Mouse (Mus musculus) liver, embryonic 12.5 days (tissue): ENCODE data around the gene Iqschfp. TPM values are rescaled to one million over a fixed set of nuclear protein-coding genes. Genes with fewer than 3 reads are reported as not detected.

Experiments
- ATAC-seq: fragments of 200-750 bp; cut with Nextera tagmentation; 2 replicates; pipeline ENCODE4 v1.8.0; 2017; ENCODE audit warnings: moderate number of reproducible peaks, mild to moderate bottlenecking, moderate library complexity
- H3K27ac ChIP-seq: fragments of 300-500 bp; sonication (generic); 2 replicates; pipeline ENCODE4 v1.5.1; 2016; ENCODE audit warnings: mild to moderate bottlenecking
- H3K27me3 ChIP-seq: fragments of 300-500 bp; sonication (generic); replicated peaks from 2 replicates; pipeline ENCODE4 v1.6.1; 2016; ENCODE audit warnings: mild to moderate bottlenecking, moderate library complexity
- H3K36me3 ChIP-seq: fragments of 300-500 bp; sonication (generic); 2 replicates; pipeline ENCODE4 v1.6.1; 2016; ENCODE audit warnings: mild to moderate bottlenecking, moderate library complexity
- H3K4me1 ChIP-seq: fragments of 300-500 bp; sonication (generic); 2 replicates; pipeline ENCODE4 v1.6.1; 2016
- H3K4me2 ChIP-seq: fragments of 300-500 bp; sonication (generic); 2 replicates; pipeline ENCODE4 v1.6.1; 2016; ENCODE audit warnings: mild to moderate bottlenecking, moderate library complexity
- H3K4me3 ChIP-seq: fragments of 300-500 bp; sonication (generic); 2 replicates; pipeline ENCODE4 v1.5.1; 2016; ENCODE audit warnings: mild to moderate bottlenecking, moderate library complexity
- H3K9ac ChIP-seq: fragments of 300-500 bp; sonication (generic); 2 replicates; pipeline ENCODE4 v1.6.1; 2016; ENCODE audit warnings: mild to moderate bottlenecking, moderate library complexity
- H3K9me3 ChIP-seq: fragments of 300-500 bp; sonication (generic); replicated peaks from 2 replicates; pipeline ENCODE4 v1.6.1; 2016; ENCODE audit warnings: mild to moderate bottlenecking, moderate library complexity
- WGBS: fragments of 180-500 bp; shearing (Covaris S2); methylation state at CpG from one replicate; pipeline ENCODE4 v1.1.7; 2016; ENCODE audit not compliant: insufficient replicate concordance; 5-methylcytosine and 5-hydroxymethylcytosine counted together
- polyA plus RNA-seq: library from polyadenylated mRNA; unstranded; fragments of >200 nt; fragmentation: Nextera tagmentation; extraction: Ambion mirVana; gene quantifications from 2 replicates; pipeline ENCODE4 v1.2.1, GENCODE M21; 2016

The Iqschfp gene
- polyA plus RNA-seq, 1 experiment from 2014 or later, result not detected

- no peaks in the 10 kb centered on the region for H3K27me3 ChIP-seq
- H3K4me3 ChIP-seq, result no peak overlapping the region
- H3K27ac ChIP-seq, result no peak overlapping the region
- H3K9me3 ChIP-seq, result no peaks in the 10 kb centered on the region
- H3K9ac ChIP-seq, result no peak overlapping the region
- no peaks in the 10 kb centered on the region for H3K4me1 ChIP-seq
- no peak overlapping the region for H3K4me2 ChIP-seq
- ATAC-seq, result no peak
- H3K36me3 ChIP-seq, result no peaks in the 10 kb centered on the region
- WGBS, result 34% methylated on average over 3 of the region's 3 CpGs
Measured at GRCm38 (mm10) chr3:67960133-67960532, 68.1 kb downstream of the Iqschfp start.

DNA sequence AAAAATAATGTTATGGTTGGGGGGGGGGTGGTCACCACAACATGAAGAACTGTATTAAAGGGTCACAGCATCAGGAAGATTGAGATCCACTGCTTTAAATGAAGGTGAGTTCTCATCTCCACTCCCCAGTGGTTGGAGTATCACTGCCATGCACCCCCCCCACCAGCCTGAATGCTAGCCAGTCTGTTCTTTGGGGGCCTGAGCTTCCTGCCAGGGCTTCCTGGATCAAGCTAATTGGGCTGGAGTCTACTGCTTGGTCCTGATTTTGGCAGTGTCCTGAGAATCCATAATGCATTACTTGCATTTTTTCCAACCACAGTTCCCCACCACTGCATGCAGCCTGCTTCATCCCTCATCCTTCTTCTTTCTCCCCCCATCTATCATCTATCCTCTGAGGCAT lies 68.7 kb downstream of the Iqschfp start:
- Histone ChIP-seq H3K9ac (no peak overlapping the region), H3K4me3 (no peak overlapping the region), H3K27me3 (no peaks in the 10 kb centered on the region), H3K4me2 (no peak overlapping the region), H3K36me3 (no peaks in the 10 kb centered on the region), H3K27ac (no peak overlapping the region), H3K9me3 (no peaks in the 10 kb centered on the region), H3K4me1 (no peaks in the 10 kb centered on the region)
- no peak for ATAC-seq

DNA sequence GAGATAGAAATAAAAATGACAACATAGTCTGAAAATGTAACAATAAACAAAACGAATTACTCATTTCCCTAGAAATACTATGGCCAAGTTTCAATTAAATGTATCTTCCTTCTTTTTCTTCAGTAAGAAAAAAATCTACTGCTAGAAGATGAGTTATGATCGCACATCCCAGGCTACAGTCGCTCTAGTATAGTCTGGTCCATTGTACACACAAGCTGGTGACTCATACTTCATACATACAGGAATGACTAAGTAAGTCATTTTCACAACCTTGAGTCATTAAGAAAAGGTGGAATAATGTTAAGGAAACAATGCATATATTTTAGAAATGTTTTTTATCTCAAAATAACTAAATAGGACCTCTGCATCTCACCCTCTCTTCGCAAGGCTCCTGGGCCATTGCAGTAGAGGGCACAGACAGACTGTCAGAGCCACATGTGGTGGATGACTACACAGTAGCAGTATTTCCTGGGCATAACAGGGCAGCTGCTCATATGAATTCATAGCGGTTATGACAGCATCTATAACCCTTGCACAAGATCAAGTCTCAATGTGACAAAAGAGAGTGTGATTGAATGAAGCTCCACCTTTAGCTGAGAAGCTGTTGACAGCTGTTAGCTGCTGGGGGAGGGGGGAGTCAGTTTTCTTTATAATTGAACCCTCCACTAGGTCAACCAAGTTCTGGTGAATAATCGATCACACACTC lies 70.1 kb downstream of the Iqschfp start:
- 66% methylated on average over 6 of the region's 6 CpGs for WGBS

GRCm38 (mm10) chr3:67974340-67974998 lies 82.4 kb downstream of the Iqschfp start:
- Histone ChIP-seq H3K4me1 (no peaks in the 10 kb centered on the region), H3K27me3 (no peaks in the 10 kb centered on the region), H3K9ac (no peak overlapping the region), H3K9me3 (no peaks in the 10 kb centered on the region), H3K4me3 (no peak overlapping the region), H3K27ac (no peak overlapping the region), H3K36me3 (no peaks in the 10 kb centered on the region), H3K4me2 (no peak overlapping the region)
- WGBS, result 62% methylated on average over 2 of the region's 2 CpGs
- ATAC-seq, result no peak

More for the DNA sequence above, 70.1 kb downstream of the Iqschfp start:
- Histone ChIP-seq H3K4me3 (no peak overlapping the region), H3K36me3 (no peaks in the 10 kb centered on the region), H3K4me1 (no peaks in the 10 kb centered on the region), H3K27ac (no peak overlapping the region), H3K9ac (no peak overlapping the region), H3K27me3 (no peaks in the 10 kb centered on the region), H3K4me2 (no peak overlapping the region), H3K9me3 (no peaks in the 10 kb centered on the region)
- no peak for ATAC-seq

GRCm38 (mm10) chr3:67980006-67980405 lies 88.0 kb downstream of the Iqschfp start:
- H3K4me1 ChIP-seq, result no peaks in the 10 kb centered on the region
- H3K4me2 ChIP-seq, result no peak overlapping the region
- H3K9ac ChIP-seq, result no peak overlapping the region
- H3K27me3 ChIP-seq, result no peaks in the 10 kb centered on the region
- H3K27ac ChIP-seq, result no peak overlapping the region
- no peak for ATAC-seq
- no peaks in the 10 kb centered on the region for H3K9me3 ChIP-seq
- H3K36me3 ChIP-seq, result no peaks in the 10 kb centered on the region
- H3K4me3 ChIP-seq, result no peak overlapping the region
- WGBS, result 55% methylated on average over 1 of the region's 1 CpGs

DNA sequence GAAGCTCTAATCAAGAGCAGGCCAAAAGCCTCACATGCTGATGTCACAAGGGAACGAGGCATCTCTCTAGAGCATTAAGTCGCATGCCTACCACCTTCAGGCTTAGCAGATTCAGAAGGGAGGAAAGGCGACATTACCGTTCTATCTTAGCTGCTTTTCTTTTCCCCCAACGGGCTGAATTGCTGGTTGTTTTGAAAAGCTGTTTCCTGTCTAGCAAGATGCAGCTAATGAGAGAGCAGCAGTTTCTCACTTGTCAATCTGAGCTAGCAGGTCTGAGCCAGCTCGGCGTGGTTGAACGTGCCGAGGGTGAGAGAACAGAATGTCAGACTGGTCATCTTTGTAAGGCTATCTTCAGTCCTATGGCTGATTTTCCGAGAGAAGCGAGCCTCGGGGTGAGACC lies 91.3 kb downstream of the Iqschfp start:
- no peaks in the 10 kb centered on the region for H3K36me3 ChIP-seq
- no peaks in the 10 kb centered on the region for H3K9me3 ChIP-seq
- WGBS, result 45% methylated on average over 12 of the region's 12 CpGs
- no peak overlapping the region for H3K4me2 ChIP-seq
- no peak overlapping the region for H3K27ac ChIP-seq
- no peak for ATAC-seq
- no peaks in the 10 kb centered on the region for H3K27me3 ChIP-seq
- no peaks in the 10 kb centered on the region for H3K4me1 ChIP-seq
- no peak overlapping the region for H3K9ac ChIP-seq
- no peak overlapping the region for H3K4me3 ChIP-seq

DNA sequence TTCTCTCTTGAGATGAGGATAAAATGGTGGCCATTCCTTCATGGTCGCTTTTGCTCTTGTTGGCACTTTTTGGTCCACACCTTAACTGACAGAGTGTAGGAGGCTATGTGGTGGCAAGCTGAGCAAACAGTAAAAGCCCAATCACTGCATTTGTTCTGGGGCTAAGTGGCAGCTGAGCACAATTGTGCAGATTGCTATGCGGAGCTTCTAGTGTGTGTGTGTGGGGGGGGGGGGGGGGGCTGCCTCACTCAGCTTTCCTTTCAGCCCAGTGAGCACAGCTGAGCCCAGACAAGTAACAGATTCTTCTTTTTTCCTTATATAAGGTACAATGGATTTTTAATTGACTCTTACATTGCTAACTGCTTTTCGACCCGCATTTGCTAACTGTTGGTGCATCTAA lies 110.4 kb downstream of the Iqschfp start:
- no peak for ATAC-seq

DNA sequence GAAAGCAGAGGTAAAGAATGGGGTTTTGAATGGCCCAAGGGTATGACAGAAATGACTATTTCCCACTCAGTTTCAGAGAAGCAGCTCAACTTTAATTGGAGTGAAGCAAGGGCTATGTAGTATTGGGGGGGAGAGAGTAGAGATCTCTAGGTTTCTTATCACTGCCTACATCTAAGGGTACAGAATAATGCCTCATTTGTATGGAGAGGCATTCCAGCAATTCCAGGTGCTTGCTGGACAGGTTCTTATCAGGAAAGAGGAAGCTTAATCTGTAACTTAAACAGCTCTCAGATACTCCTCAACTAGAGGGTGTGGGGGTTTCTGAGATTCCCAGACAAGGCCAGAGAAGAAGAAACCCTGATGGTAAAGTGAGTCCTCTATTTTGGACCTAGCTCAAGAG lies 120.3 kb downstream of the Iqschfp start:
- ATAC-seq, result no peak
- Histone ChIP-seq H3K4me3 (no peak overlapping the region), H3K27me3 (no peaks in the 10 kb centered on the region), H3K27ac (no peak overlapping the region), H3K4me2 (no peak overlapping the region), H3K4me1 (no peaks in the 10 kb centered on the region), H3K9ac (no peak overlapping the region), H3K36me3 (no peaks in the 10 kb centered on the region), H3K9me3 (no peaks in the 10 kb centered on the region)

More for the DNA sequence above, 110.4 kb downstream of the Iqschfp start:
- 74% methylated on average over 4 of the region's 4 CpGs for WGBS
- H3K4me3 ChIP-seq, result no peak overlapping the region
- no peaks in the 10 kb centered on the region for H3K27me3 ChIP-seq
- H3K4me2 ChIP-seq, result no peak overlapping the region
- no peak overlapping the region for H3K27ac ChIP-seq
- H3K36me3 ChIP-seq, result no peaks in the 10 kb centered on the region
- H3K9me3 ChIP-seq, result no peaks in the 10 kb centered on the region
- H3K9ac ChIP-seq, result no peak overlapping the region
- no peaks in the 10 kb centered on the region for H3K4me1 ChIP-seq

DNA sequence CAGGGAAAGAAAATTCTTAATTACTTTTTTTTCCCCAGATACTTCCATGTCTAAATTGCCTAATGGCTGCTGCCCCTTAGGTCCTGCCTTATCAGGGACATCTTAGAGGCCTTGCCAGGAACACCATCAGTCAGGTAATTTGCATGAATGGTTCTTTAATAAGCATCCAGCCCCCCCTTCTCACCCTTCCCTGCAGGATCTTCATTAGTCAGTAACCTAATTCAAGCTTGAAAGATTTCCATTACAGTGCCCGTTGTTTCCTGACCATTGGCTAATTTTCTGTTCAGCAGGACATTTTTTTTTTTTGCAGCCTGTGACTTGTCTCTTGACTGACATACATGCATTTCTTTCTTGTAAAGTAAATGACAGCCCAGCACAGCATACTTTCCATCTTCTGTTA lies 123.8 kb downstream of the Iqschfp start:
- H3K36me3 ChIP-seq, result no peaks in the 10 kb centered on the region
- H3K9ac ChIP-seq, result no peak overlapping the region
- ATAC-seq, result no peak
- no peaks in the 10 kb centered on the region for H3K4me1 ChIP-seq
- H3K4me2 ChIP-seq, result no peak overlapping the region
- H3K4me3 ChIP-seq, result no peak overlapping the region
- H3K9me3 ChIP-seq, result no peaks in the 10 kb centered on the region
- WGBS, result 72% methylated on average over 1 of the region's 1 CpGs
- no peaks in the 10 kb centered on the region for H3K27me3 ChIP-seq
- no peak overlapping the region for H3K27ac ChIP-seq

- Histone ChIP-seq H3K9me3 (no peaks in the 10 kb centered on the region), H3K27me3 (no peaks in the 10 kb centered on the region), H3K4me2 (no peak overlapping the region), H3K4me3 (no peak overlapping the region), H3K9ac (no peak overlapping the region), H3K36me3 (no peaks in the 10 kb centered on the region), H3K4me1 (no peaks in the 10 kb centered on the region), H3K27ac (no peak overlapping the region)
- WGBS, result 53% methylated on average over 4 of the region's 4 CpGs
- ATAC-seq, result no peak
Measured at GRCm38 (mm10) chr3:68019401-68019800, 127.4 kb downstream of the Iqschfp start.

DNA sequence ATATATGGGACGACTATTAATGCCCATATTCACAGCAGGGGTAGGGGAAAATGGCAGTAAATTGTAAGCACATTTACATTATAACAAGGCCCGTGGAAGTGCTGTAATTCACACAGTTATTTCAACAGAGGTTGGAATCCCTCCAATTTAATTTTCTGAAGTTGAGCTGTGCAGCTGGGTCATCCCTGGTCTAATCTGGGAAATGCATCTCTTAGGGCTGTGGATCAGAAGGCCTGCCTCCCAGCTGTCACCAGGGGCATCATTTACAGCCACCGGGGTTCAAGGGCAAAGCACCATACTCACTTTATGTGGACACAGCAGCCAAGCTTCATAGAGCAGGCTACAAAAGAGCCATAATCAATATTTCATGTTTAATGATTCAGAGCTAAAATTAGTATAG lies 144.1 kb downstream of the Iqschfp start:
- Histone ChIP-seq H3K4me2 (no peak overlapping the region), H3K27me3 (no peaks in the 10 kb centered on the region), H3K4me3 (no peak overlapping the region), H3K36me3 (no peaks in the 10 kb centered on the region), H3K4me1 (no peaks in the 10 kb centered on the region), H3K9ac (no peak overlapping the region), H3K27ac (no peak overlapping the region), H3K9me3 (no peaks in the 10 kb centered on the region)
- WGBS, result 63% methylated on average over 3 of the region's 3 CpGs
- no peak for ATAC-seq

DNA sequence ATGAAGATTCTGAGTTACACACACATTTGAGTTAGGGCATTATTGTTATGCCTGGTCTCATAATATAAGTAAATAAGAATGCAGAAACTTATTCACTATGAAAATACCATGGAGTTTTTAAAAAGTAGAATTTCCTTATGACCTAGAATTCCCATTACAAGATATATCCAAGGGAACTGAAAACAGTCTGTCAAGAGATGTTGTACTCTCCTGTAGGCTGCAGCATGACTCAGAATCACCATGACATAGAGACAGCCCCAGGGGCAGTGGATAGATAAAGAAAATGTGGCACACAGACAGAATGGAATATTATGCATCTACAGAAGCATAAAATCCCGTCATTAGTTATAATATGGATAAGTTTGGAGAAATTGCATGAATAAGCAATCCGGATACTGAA lies 150.9 kb downstream of the Iqschfp start:
- H3K9me3 ChIP-seq, result no peaks in the 10 kb centered on the region
- H3K4me3 ChIP-seq, result no peak overlapping the region
- no peak overlapping the region for H3K27ac ChIP-seq
- no peak for ATAC-seq
- H3K4me1 ChIP-seq, result no peaks in the 10 kb centered on the region
- no peak overlapping the region for H3K4me2 ChIP-seq
- H3K36me3 ChIP-seq, result no peaks in the 10 kb centered on the region
- H3K27me3 ChIP-seq, result no peaks in the 10 kb centered on the region
- no peak overlapping the region for H3K9ac ChIP-seq
- WGBS, result 67% methylated on average over 2 of the region's 2 CpGs
